Mouse (Mus musculus) adrenal gland, adult 18-20 months (tissue): ENCODE results near the gene Snip1. TPM values are rescaled to one million over a fixed set of nuclear protein-coding genes. Genes with fewer than 3 reads are reported as not detected.

Experiments
- DNase-seq, 2 experiments: peaks; one replicate each; pipeline ENCODE4 v3.0.0; 2021 to 2022; ENCODE audit warnings: low spot score in 2 of 2
- total RNA-seq, 2 experiments: library from RNA; stranded (reverse); gene quantifications; 1 replicate in 1 of 2; 2 replicates in 1 of 2; pipeline ENCODE4 v1.2.3; 2021

The Snip1 gene
- total RNA-seq, 2 experiments from 2014 or later: 16.9 to 20.7 TPM

DNA sequence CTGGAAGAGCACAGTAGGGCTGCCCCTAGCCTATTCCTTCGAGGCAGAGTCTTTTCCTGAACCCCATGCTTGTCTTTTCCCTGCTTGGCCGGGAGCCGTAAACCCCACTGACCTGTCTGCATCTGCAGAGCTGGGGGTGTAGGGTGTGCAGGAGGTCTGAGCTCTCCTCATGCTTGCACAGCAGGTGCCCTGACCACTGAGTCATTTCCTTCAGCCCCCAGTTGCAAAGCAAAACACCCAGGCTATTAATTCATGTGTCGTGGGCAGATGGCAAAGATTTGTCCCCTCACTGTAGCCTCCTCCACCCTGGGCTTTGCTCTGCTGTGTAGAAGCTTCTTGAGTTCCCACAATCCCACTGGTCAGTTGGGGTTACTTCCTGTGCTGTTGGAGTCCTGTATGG lies 30.9 kb downstream of the Snip1 start:
- no peak for DNase-seq

DNA sequence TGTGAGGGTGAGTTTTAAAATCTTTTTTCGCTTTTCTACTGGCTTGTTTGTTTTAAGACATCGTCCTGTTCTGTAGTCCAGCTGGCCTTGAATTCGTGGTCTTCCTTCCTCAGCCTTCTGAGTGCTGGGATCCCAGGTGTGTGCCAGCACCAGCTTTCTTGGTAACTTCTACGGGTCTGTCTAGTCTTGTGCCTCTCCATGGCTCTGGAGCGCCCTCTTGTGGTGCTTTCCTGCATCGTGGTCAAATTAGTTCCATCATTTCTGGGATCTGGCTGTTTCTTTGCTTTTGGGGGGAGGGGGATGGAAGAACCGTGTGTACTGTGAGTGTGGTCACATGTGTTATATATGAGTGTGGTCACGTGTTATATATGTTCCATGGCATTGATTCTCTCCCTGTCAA lies 33.0 kb downstream of the Snip1 start:
- peak; percentile 86 to 89 for DNase-seq

DNA sequence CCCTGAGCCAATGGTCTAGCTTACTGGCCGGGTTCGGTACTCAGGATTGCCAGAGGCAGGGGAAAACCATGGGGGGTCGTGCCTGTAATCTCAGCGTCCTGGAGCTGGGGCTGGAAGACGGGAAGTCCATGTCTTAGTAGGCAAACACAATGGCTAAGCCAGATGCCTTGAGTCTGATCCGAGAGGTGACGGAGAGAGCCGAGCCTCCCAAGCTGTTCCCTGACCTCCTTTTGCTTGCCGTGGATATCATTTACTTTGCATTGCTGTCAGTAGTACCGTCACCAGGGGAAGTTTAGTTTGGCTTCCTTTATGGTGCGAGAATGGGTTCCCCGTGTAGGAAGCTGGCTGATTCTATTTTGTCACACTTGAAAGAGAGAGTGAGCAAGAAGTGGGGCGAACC lies 34.9 kb downstream of the Snip1 start:
- DNase-seq: no peak

DNA sequence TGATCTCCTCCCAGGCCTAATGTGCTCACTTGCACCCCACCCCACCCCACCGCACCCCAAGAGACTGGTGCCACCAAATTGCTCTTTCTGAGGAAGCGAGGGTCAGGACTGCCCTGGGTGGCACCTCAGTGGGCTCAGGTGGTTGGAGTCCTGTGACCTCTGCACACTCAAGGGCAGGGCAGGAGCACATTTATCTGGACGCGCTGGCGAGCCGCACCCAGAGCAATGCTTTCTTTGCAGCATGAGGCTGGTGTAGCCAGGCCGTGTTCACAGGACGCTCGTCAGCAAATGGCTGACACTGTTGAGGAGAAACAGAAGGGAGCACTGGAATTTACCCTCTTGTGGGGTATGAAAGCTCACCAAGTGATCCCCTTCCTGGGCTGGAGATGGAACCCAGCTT lies 38.9 kb downstream of the Snip1 start:
- no peak for DNase-seq

DNA sequence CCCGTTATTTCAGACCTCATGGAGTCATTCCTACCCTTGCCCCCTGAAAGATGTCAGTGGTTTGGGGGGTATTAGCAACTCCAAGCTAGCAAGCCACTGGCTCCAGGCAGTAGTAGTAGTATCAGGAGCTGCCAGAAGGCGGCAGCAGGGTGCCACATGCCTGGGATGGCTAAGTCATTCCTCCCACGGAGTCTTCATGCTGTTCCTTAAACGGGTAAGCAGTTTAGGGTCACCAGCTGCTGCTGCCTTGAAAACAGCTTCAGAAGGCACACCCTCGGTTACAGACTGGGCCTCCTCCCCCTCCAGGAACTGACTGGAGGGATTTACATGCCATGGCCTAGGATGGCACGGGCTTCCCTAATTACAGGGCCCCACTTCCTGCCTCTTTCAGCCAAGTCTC lies 48.2 kb downstream of the Snip1 start:
- DNase-seq: peak; percentile 84 to 90

DNA sequence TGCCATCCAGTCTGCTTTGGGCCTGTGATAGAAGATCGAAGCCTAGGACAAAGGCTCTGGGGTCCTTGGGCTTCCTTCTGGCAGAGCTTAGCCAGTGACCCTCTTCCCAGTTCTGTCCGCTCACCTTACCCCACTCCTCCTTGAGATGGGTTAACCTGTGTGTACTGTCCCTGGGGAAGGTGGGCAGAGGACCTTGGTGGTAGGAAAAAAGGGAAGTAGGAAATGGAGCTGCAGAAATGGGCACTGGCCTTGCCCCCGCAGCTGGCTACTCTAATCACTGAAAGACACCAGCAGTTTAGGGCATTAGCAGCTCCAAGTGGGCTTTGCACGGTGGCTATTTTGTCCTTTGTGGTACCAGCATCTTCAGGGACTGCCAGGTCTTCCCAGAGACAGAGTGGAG lies 48.6 kb downstream of the Snip1 start:
- DNase-seq: no peak

DNA sequence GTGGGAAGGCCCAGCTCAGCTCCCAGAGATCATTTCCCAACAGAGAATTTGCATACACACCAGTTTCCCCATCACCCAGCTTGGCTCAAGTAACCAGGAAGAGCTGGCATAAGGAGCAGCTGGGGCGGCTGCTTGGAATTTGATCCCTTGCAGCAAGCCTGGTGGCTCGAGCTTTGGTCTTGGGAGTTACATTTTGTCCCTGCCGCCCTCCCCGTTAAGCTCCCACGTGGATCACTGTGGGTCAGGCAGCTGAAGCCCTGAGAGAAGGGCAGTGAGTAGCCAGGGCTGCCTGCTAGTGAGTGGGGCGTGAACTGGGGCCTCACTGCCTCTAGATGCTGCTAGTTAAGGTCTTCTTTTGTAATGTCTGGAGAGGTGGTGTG lies 49.2 kb downstream of the Snip1 start:
- no peak for DNase-seq

DNA sequence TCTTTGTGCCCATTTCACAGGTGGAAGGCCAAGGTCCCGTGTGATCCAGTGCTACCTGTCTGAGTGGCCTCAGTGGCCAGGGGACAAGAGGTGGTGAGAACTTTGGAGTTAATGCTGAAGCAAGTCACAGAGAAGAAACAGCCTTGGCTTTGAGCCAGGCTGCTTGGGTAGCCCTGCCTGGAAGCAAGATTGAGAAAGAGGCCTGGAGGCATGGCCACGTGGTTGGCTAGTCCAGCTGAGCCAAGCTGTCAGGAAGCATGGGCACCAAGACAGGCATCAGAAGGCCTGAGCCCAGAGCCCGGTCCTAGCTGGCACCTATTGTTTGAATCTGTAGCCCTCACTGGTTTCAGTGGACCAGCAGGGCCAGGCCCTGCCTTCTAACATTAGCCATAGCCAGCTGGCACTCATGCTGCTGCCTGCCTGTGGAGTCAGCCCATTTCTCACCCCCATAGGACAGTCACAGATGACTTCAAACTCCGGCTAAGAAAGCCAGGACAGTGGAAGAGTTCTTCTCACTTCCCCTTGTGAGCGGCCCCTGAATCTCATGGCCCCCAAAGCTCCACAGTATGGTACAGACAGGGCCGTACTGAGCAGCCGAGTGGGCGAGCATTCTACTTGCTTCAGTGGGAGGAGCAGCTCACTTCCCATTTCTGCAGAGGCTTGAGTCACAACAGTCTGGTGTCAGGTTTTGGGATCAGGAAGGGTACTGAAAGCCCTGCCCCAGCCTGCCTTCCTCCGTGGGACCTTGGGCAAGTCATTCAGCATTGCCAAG lies 49.8 kb downstream of the Snip1 start:
- DNase-seq: peak; percentile 53 to 69

DNA sequence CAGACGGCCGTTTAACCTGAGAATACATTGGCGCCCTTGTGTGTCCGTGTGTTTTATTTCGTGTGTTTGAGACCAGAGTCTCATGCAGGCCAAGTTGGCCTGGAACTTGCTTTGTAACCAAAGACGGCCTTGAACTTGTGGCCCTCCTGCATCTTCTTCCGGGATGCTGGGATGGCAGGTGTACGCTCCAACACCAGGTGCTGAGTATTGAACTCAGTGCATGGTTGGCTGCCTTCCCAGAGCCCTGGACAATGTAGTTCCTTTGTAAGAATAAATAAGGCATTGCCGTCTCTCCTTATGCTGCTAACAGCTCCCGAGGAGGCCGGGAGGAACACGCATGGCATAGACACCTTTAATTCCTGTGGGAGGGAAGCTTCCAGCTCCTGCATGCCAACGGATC lies 50.5 kb downstream of the Snip1 start:
- DNase-seq: no peak

DNA sequence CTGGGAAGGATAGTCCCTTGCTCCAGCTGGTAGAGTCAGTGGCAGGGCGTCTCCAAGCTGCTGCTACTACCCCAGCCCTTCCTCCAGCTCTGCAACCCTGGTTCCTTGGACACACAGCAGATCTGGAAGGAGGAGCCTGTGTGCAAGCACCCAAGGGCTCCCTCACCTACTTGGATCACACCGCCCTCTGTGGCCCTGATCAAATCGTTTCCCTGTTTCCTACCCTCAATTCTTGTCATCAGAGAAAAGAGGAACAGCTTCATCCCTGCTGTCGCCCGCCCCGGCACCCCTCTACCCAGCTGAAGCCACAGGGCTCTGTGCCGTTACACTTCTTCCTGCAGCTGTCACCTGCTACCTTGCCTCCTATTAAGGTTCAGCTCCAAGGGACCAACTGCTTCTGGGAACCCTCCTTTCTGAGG lies 51.4 kb downstream of the Snip1 start:
- no peak for DNase-seq

DNA sequence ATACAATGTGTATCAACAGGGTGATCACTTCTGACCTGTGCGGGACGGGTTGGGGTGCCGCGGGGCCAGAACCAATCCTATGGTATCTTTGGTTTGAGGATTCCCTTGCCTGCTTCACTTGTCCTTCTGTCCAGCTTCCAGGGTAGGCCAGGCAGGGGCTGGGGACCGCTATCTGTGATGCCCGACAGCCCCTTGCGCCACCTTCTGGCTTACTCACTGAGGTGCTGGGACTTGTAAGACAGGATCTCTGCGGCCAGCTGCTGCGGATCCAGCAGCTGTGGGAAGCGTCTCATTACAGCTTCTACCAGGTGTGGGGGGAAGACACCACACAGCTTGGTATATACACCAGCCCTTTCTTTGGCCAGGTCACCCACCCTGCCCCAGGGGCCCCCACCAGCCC lies 52.6 kb downstream of the Snip1 start:
- no peak for DNase-seq

DNA sequence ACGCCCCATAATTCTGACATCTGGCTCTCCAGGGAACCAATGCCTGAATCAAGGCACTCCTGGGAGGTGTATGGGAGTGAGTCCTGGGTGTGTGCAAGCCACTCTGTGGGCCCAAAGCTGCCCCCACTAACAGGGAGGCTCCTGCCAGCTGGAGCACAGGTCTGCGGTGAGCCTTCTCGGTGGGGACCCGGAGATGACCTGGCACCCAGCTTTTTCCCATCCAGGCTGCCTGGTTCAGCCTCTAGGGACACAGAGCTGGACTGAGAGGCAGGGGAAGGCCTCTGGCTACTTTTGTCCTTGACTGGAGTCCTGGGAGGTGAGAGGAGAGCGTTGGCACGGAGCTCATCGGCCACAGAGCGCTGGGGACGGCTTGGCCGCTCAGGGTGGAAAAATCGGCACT lies 53.2 kb downstream of the Snip1 start:
- no peak for DNase-seq

DNA sequence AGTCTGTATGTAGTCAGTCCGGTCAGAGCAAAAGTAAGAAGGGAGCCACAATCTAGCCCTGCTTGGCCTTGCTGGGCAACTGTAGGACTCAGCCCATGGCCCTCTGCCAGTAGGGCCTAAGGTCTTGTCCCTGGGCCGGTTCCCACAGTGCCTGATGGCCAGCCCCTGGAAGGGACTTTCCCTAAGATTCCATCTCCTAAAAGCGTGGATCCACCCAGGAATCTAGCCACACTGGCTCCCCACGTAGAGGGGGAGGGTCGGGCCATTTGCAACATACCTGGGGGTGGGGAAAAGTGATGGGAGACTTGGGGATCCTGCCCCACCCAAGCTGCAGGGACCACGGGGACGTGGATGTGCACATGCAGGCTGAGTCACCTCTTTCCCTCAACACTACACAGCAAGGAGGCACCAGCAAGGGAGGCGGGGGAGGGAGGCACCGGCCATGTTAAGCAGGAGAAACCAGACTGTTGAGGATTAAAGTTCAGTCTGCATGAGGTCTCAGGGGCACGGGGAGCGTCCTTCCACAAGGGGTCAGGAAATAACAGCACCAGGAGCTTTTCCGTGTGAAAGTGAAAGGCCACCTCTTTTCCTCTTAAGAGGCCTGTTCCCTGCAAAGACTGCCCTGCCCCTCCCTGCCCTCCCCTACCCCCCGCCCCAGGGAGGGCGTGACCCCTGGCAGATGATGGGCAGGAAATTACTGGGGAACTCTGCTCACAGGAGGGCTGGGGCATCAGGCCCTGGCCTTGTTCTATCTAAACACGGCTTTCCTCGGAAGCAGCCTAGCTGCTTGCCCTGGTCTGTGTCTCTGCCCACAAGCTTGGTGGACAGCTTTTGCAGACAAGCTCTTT lies 56.2 kb downstream of the Snip1 start:
- DNase-seq: peak; percentile 63 to 76

DNA sequence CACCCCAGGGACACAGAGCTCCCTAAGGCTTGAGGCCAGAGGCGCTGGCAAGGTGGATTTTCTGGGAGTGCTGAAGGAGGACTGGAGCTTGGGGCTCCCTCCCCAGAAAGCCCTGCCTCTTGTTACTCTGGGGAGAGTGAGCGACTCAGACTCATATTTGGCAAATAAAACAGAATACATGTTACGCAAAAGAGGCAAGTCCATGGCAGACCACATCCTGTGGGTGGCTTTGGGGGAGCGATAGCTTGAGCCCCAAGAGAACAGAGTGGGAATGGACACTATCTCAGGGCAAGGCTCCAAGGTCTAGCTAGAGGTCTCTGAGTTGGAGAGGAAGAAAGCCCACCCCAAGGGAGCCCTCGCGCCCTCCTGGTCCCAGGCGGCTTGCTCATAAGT lies 56.8 kb downstream of the Snip1 start:
- no peak for DNase-seq

Other genes with a start within 250 kb of the Snip1 start
- 10 to 100 TPM; 36.8 to 44.2 TPM for gene Yrdc, start 216.0 kb upstream of the Snip1 start, total RNA-seq
- 10 to 100 TPM; 44.6 TPM for gene 1110065P20Rik, start 215.5 kb upstream of the Snip1 start, total RNA-seq
- gene Maneal, start 204.5 kb upstream of the Snip1 start, total RNA-seq: 1 to 10 TPM; 4.0 to 5.0 TPM
- 1 to 10 TPM; 1.9 to 2.4 TPM for gene Epha10, start 185.8 kb upstream of the Snip1 start, total RNA-seq
- gene 9930104L06Rik, start 129.6 kb upstream of the Snip1 start, total RNA-seq: 10 to 100 TPM; 12.7 to 14.0 TPM
- gene Cdca8, start 127.4 kb upstream of the Snip1 start, total RNA-seq: 1 to 10 TPM; 2.3 to 2.5 TPM
- gene Rspo1, start 80.2 kb upstream of the Snip1 start, total RNA-seq: 1 to 10 TPM; 4.6 to 7.8 TPM
- 10 to 100 TPM; 57.3 to 61.3 TPM for gene Gnl2, start 50.1 kb upstream of the Snip1 start, total RNA-seq
- gene Dnali1, start 969 bp upstream of the Snip1 start, total RNA-seq: not detected
- 10 to 100 TPM; 24.0 to 29.2 TPM for gene Meaf6, start 18.5 kb downstream of the Snip1 start, total RNA-seq
- 1 to 10 TPM; 4.1 to 6.5 TPM for gene Zc3h12a, start 61.2 kb downstream of the Snip1 start, total RNA-seq